Mouse (Mus musculus) olfactory bulb, adult 2 months (tissue): Measurements from ENCODE around the gene Mmp28. TPM values are rescaled to one million over a fixed set of nuclear protein-coding genes. Genes with fewer than 3 reads are reported as not detected.

Experiments
- H3K27ac ChIP-seq: fragments of 200-500 bp; 2 replicates; pipeline ENCODE4 v1.5.1; 2012; ENCODE audit warnings: low read depth, low read length; ENCODE audit not compliant: insufficient read depth
- H3K4me1 ChIP-seq: fragments of 200-500 bp; 2 replicates; pipeline ENCODE4 v1.6.1; 2012; ENCODE audit warnings: low read length; ENCODE audit not compliant: control insufficient read depth, insufficient read depth
- H3K4me3 ChIP-seq: fragments of 200-500 bp; 2 replicates; pipeline ENCODE4 v1.5.1; 2012; ENCODE audit warnings: mild to moderate bottlenecking, low read depth, low read length, moderate library complexity; ENCODE audit not compliant: insufficient read depth
- CTCF ChIP-seq: fragments of 200-500 bp; IDR thresholded peaks from 2 replicates; pipeline ENCODE4 v1.5.1; 2012; ENCODE audit warnings: low read depth, mild to moderate bottlenecking, low read length, moderate library complexity; ENCODE audit not compliant: insufficient read depth
- POLR2A ChIP-seq: fragments of 200-500 bp; IDR thresholded peaks from 2 replicates; pipeline ENCODE4 v1.6.1; 2012; ENCODE audit warnings: mild to moderate bottlenecking, low read depth, low read length, moderate library complexity; ENCODE audit not compliant: insufficient read depth
- WGBS: fragments of 180-500 bp; shearing (Covaris S2); methylation state at CpG from one replicate; pipeline ENCODE4 v1.1.7; 2018; 5-methylcytosine and 5-hydroxymethylcytosine counted together
- polyA plus RNA-seq: library from polyadenylated mRNA; stranded (reverse); fragments of >200 nt; gene quantifications from 2 replicates; pipeline ENCODE4 v1.2.4, GENCODE M21; 2012; ENCODE audit warnings: low replicate concordance; ENCODE audit not compliant: missing spikeins, insufficient read depth, insufficient read length

Gene Mmp28
- polyA plus RNA-seq, 1 experiment: not detected

DNA sequence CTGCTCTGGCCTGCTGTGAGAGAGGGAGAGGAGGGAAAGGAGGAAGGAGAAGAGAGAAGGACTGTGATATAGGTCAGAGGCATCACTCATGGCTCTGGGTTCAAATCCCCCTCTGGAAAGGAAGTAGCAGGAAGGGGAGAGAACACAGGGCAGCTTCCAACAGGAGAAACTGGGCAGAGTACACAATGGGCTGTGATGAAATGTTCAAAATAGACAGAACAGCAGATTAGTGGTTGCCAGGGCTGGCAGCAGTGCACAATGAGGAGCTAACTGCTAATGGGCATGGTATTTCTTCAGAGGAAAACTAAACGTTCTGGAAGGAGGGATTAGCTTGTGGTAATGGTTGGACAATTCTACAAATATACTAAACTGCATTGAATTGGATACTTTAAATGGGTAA lies 12.3 kb downstream of the Mmp28 start:
- Histone ChIP-seq H3K27ac (no peak overlapping the region), H3K4me3 (no peak overlapping the region), H3K4me1 (peaks cover 5% of the 10 kb centered on the region)
- 19% methylated on average over 1 of the region's 1 CpGs for WGBS
- TF ChIP-seq CTCF (no peak), POLR2A (no peak)

DNA sequence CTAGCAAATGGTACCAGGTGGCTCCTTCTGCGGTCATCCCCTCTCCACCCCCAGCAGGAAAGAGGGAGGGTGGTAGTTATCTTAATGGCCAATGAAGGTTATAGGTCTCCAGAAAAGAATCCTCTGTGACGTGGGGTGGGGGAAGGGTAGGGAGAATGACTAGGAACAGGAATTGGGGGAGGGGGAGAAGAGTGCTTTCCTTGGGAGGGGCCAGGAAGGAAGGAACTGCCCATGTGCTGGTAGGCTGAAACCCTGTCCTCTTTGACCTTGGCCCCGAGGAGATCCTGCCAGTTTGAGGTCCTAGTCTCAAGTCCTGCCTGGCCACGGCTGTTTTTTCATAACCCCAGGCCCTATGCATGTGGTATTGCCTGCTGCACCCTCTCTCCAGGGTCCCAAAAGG lies 13.6 kb downstream of the Mmp28 start:
- H3K27ac ChIP-seq: no peak overlapping the region
- peaks cover 9% of the 10 kb centered on the region for H3K4me1 ChIP-seq
- WGBS: 77% methylated on average over 4 of the region's 4 CpGs
- H3K4me3 ChIP-seq: no peak overlapping the region
- TF ChIP-seq POLR2A: no peak
- no peak for TF ChIP-seq CTCF

DNA sequence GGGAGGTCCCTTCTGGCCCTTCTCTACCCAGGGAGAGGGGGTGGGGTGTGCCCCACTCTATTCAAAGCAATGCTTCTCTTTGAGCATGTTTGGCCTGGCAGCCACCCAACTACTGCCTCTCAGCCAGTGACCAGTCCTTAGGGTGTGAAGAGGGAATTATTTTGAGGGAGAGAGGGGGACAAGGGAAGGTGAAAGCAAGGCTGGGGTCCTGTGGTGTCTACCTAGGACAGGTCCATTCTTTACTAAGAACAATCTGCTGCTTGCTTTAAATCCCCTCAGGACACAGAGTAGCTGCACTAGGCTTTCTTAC lies 14.0 kb downstream of the Mmp28 start:
- Histone ChIP-seq H3K4me3 (no peak overlapping the region), H3K27ac (no peak overlapping the region), H3K4me1 (peaks cover 9% of the 10 kb centered on the region)
- no peak for TF ChIP-seq CTCF
- TF ChIP-seq POLR2A: no peak

DNA sequence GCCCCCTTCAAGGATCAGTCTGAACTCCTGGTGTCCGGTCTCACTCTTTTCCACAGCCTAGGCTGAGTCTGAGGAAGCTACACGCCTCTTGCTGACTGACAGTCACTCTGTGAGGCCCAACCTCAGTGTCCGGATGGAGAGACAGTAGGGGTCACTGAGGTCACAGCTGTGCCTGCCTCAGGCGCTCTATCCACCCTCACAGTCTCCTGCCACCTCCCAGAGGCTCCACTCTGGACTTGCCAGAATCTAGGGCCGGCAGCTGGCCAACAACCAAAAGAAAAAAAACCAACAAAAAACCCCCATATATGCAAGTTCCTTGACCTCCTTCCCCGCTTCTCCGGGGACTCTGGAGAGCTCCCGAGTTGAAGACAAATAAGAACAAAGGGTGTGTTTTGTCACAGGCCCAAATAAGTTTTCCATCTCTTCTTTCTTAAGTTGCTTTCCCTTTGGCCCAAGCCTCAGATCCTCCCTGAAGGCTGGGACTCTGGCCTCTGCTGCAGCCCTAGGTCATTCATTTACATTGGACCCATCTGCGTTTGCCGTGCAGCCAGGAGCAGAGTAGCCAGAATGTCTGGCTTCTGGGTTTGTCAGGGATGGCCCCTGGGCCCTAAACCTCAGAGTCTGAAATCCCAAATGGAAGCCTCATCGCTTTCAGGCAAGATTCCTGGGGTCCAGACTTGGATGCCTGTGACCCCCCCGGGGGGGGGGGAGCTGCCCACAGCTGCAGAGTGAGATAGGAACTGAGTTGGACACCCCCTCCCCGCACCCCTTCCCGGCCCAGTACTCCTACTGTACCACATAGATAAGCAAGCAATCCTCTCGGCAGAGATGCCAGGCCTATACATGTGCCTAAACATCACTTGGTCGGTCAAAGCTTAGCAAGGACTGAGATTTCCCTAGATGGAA lies 14.6 kb downstream of the Mmp28 start:
- TF ChIP-seq POLR2A: no peak
- TF ChIP-seq CTCF: no peak
- Histone ChIP-seq H3K4me1 (peaks cover 11% of the 10 kb centered on the region), H3K27ac (no peak overlapping the region), H3K4me3 (no peak overlapping the region)
- 62% methylated on average over 16 of the region's 16 CpGs for WGBS

DNA sequence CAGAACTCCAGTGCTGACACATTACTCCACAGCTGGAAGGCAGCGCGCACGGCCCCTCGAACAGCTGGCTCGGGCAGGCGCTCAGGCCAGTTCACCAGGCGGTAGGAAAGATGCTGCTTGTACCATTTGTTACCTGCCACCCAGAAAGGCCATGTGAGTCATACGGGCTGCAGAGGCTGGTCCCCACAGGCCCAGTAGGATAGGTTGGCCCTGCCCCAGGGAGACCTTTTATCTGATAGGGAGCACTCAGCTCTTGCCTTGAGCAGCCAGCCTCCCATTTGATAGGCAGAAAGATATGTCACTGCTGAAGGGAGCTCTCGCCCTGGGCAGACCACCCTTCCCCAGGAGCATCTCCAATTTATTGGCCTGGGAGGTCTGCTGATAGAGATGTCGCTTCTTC lies 15.3 kb downstream of the Mmp28 start:
- WGBS: 93% methylated on average over 10 of the region's 10 CpGs

DNA sequence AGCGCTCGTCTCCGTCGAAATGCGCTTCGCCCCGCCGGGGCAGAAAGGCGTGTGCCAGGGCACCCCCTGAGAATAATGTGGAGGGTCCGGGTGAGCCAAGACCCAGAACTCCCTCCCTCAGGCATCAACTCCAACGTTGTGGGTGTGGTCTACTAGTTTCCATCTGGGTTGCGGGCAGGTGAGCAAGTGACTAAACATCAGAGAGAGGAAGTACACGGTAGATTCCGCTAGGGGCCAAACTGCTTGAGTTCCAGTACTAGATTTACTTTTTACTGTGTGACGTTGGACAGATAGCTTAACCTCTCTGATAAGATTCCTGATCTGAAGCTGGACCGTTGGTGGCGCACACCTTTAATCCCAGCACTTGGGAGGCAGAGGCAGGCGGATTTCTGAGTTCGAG lies 17.9 kb downstream of the Mmp28 start:
- Histone ChIP-seq H3K4me3 (no peak overlapping the region), H3K4me1 (peaks cover 20% of the 10 kb centered on the region), H3K27ac (no peak overlapping the region)
- 36% methylated on average over 19 of the region's 19 CpGs for WGBS
- TF ChIP-seq CTCF (no peak), POLR2A (no peak)

More for the DNA sequence above, 15.3 kb downstream of the Mmp28 start:
- no peak overlapping the region for H3K4me3 ChIP-seq
- H3K27ac ChIP-seq: no peak overlapping the region
- H3K4me1 ChIP-seq: peaks cover 14% of the 10 kb centered on the region
- TF ChIP-seq POLR2A (no peak), CTCF (no peak)

DNA sequence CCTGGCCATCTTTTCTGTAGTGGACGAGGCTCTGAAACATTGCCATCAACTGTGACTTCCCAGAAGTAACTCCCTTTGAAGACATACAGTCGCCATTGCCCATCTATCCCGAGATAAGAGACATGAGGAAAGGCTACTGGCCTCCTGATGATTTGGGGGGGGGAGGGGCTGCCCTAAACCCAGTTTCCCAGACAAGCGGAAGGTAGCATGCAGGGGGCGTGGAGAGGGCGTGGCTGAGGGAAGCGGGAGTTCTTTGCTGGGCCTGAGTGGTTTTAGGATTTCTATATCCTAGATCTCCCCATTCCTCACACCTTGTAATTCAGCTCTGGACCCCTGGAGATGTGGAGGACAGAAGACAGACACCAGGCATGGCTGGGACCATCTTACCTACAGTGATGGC lies 19.0 kb downstream of the Mmp28 start:
- H3K27ac ChIP-seq: no peak overlapping the region
- TF ChIP-seq CTCF (no peak), POLR2A (no peak)
- H3K4me1 ChIP-seq: peaks cover 20% of the 10 kb centered on the region
- H3K4me3 ChIP-seq: no peak overlapping the region
- 23% methylated on average over 7 of the region's 7 CpGs for WGBS

DNA sequence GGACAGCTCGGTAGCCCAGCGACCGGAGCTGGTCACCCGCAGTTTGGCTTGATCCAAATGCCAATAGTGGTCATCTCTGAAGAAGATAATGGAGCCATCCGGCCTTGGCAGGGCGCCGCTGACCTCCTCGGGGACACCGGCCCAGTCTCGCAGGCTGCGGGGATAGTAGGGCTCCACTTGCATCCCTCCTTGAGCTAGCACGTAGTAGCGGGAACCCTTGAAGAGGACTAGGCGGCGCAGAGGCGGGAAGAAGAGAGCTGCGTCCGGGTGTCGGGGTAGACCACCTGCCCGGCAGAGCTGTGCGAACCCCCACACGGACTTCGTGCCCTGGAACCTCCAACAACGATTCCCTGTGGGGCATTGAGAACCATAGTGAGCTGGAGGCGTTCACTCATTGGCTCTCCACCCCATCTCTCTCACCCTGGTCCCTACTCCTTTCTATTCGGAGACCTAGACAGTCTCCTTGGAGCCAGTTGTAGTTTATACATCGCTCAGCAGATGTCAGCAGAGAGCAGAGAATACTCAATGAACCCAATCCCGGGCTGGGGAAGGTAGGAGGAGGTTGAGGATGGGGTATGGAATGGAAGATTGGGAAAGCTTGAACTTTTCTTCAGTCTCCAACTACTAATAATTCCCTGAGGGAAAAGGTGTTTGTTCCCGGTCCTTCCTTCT lies 20.1 kb downstream of the Mmp28 start:
- peaks cover 16% of the 10 kb centered on the region for H3K4me1 ChIP-seq
- TF ChIP-seq POLR2A (no peak), CTCF (no peak; the same call in 1 of the 2 replicates)
- no peak overlapping the region for H3K27ac ChIP-seq
- peak overlapping the region; percentile 21 for H3K4me3 ChIP-seq
- 11% methylated on average over 29 of the region's 29 CpGs for WGBS

DNA sequence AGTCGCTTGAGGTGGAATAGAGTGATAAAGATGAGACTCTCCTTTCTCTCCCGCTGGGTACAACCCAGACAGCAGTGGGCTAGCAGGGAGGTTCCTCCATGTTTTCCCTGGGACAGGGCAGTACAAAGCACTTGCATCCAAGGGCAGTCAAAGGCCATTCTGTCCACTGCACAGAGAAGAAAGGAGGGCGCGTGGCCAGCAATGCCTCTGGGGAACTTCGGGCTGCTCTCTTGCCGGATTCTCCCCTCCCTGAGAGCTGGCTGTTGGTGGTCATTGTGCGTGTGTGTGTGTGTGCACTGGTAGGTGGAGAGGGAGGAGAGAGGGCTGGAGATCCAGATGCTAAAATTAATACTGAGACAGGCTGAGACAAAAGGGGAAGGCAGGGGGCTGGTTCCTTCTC lies 21.6 kb downstream of the Mmp28 start:
- WGBS: 37% methylated on average over 7 of the region's 7 CpGs
- no peak for TF ChIP-seq POLR2A
- TF ChIP-seq CTCF: no peak

More for the DNA sequence above, 21.6 kb downstream of the Mmp28 start:
- Histone ChIP-seq H3K27ac (no peak overlapping the region), H3K4me1 (peaks cover 16% of the 10 kb centered on the region), H3K4me3 (no peak overlapping the region; the same call in 1 of the 2 replicates)
